Mouse (Mus musculus) neural tube, embryonic 13.5 days (tissue): Measurements from ENCODE around the gene Fcgr1. TPM values are rescaled to one million over a fixed set of nuclear protein-coding genes. Genes with fewer than 3 reads are reported as not detected.
A peak's percentile ranks its signal among the peaks of the same experiment; 100 is the strongest.
"Not testable (repeated sequence)": the region's sequence is repeated elsewhere in the genome, so short reads cannot be mapped to it uniquely, and the experiment has no call there.

Source experiments
- ATAC-seq: fragments of 200-750 bp; cut with Nextera tagmentation; 2 replicates; pipeline ENCODE4 v1.8.0; 2017; ENCODE audit warnings: low read depth, mild to moderate bottlenecking, moderate TSS enrichment, moderate library complexity
- H3K27ac ChIP-seq: fragments of 300-500 bp; sonication (generic); replicated peaks from 2 replicates; pipeline ENCODE4 v1.5.1; 2015; ENCODE audit warnings: moderate library complexity, mild to moderate bottlenecking, inconsistent platforms
- H3K27me3 ChIP-seq: fragments of 300-500 bp; sonication (generic); 2 replicates; pipeline ENCODE4 v1.6.1; 2015; ENCODE audit warnings: mild to moderate bottlenecking, inconsistent platforms
- H3K36me3 ChIP-seq: fragments of 300-500 bp; sonication (generic); 2 replicates; pipeline ENCODE4 v1.6.1; 2015; ENCODE audit warnings: mild to moderate bottlenecking, inconsistent platforms
- H3K4me1 ChIP-seq: fragments of 300-500 bp; sonication (generic); replicated peaks from 2 replicates; pipeline ENCODE4 v1.6.1; 2015; ENCODE audit warnings: inconsistent platforms
- H3K4me2 ChIP-seq: fragments of 300-500 bp; sonication (generic); 2 replicates; pipeline ENCODE4 v1.6.1; 2015; ENCODE audit warnings: inconsistent platforms, mild to moderate bottlenecking, moderate library complexity
- H3K4me3 ChIP-seq: fragments of 300-500 bp; sonication (generic); 2 replicates; pipeline ENCODE4 v1.5.1; 2015; ENCODE audit warnings: mild to moderate bottlenecking, inconsistent platforms
- H3K9ac ChIP-seq: fragments of 300-500 bp; sonication (generic); 2 replicates; pipeline ENCODE4 v1.6.1; 2015; ENCODE audit warnings: moderate library complexity, mild to moderate bottlenecking, inconsistent platforms
- H3K9me3 ChIP-seq: fragments of 300-500 bp; sonication (generic); 2 replicates; pipeline ENCODE4 v1.6.1; 2016; ENCODE audit warnings: inconsistent platforms
- WGBS: fragments of 180-500 bp; shearing (Covaris S2); methylation state at CpG from one replicate; pipeline ENCODE4 v1.1.7; 2015; 5-methylcytosine and 5-hydroxymethylcytosine counted together
- polyA plus RNA-seq: library from polyadenylated mRNA; unstranded; fragments of >200 nt; fragmentation: Nextera tagmentation; extraction: Ambion mirVana; gene quantifications from 2 replicates; pipeline ENCODE4 v1.2.1, GENCODE M21; 2015

Fcgr1 gene
- polyA plus RNA-seq, 1 experiment from 2014 or later = 1.9 TPM

GRCm38 (mm10) chr3:96290727-96291126 is 3.0 kb downstream of the Fcgr1 start:
- H3K27ac ChIP-seq, H3K9ac ChIP-seq, H3K4me1 ChIP-seq, H3K4me3 ChIP-seq, H3K9me3 ChIP-seq, H3K4me2 ChIP-seq, H3K27me3 ChIP-seq, H3K36me3 ChIP-seq, ATAC-seq: not testable (repeated sequence)
- 89% methylated on average over 3 of the region's 3 CpGs for WGBS

- Histone ChIP-seq H3K36me3 (no peaks in the 10 kb centered on the region), H3K9ac (no peak overlapping the region), H3K4me3 (no peak overlapping the region), H3K4me2 (no peak overlapping the region), H3K9me3 (no peaks in the 10 kb centered on the region), H3K27ac (no peak overlapping the region), H3K4me1 (0 out of 2 replicates have a peak, but pooled peaks cover 5% of the 10 kb centered on the region), H3K27me3 (peaks cover 21% of the 10 kb centered on the region)
- ATAC-seq = no peak
- 77% methylated on average over 3 of the region's 3 CpGs for WGBS
These were observed 4.6 kb downstream of the Fcgr1 start for GRCm38 (mm10) chr3:96289201-96289600.

GRCm38 (mm10) chr3:96287334-96287733 is 6.4 kb downstream of the Fcgr1 start:
- not testable (repeated sequence) for H3K36me3 ChIP-seq, H3K4me2 ChIP-seq, H3K4me3 ChIP-seq, H3K27ac ChIP-seq, H3K4me1 ChIP-seq, ATAC-seq, H3K9ac ChIP-seq, H3K9me3 ChIP-seq
- peaks cover 31% of the 10 kb centered on the region for H3K27me3 ChIP-seq
- WGBS = 89% methylated on average over 11 of the region's 11 CpGs

- Histone ChIP-seq H3K36me3 (no peaks in the 10 kb centered on the region), H3K4me1 (0 out of 2 replicates have a peak, but pooled peaks cover 5% of the 10 kb centered on the region), H3K27me3 (peaks cover 36% of the 10 kb centered on the region), H3K27ac (no peak overlapping the region), H3K9me3 (no peaks in the 10 kb centered on the region), H3K4me3 (no peak overlapping the region), H3K4me2 (no peak overlapping the region), H3K9ac (no peak overlapping the region)
- no peak for ATAC-seq
- WGBS = 27% methylated on average over 4 of the region's 4 CpGs
These were observed 9.3 kb downstream of the Fcgr1 start for GRCm38 (mm10) chr3:96284457-96284856.

GRCm38 (mm10) chr3:96280660-96281059 is 13.1 kb downstream of the Fcgr1 start:
- peaks cover 32% of the 10 kb centered on the region for H3K27me3 ChIP-seq
- H3K27ac ChIP-seq = no peak overlapping the region
- 57% methylated on average over 6 of the region's 6 CpGs for WGBS
- H3K4me3 ChIP-seq = no peak overlapping the region
- no peak for ATAC-seq
- H3K9ac ChIP-seq = no peak overlapping the region
- no peak overlapping the region for H3K4me2 ChIP-seq
- no peaks in the 10 kb centered on the region for H3K9me3 ChIP-seq
- H3K4me1 ChIP-seq = peaks cover 10% of the 10 kb centered on the region; the same call in 1 of the 2 replicates
- H3K36me3 ChIP-seq = no peaks in the 10 kb centered on the region

GRCm38 (mm10) chr3:96277800-96278624 is 15.8 kb downstream of the Fcgr1 start:
- H3K27ac ChIP-seq = peak overlapping the region; percentile 91
- H3K4me2 ChIP-seq = peak overlapping the region; percentile 76
- H3K27me3 ChIP-seq = peaks cover 9% of the 10 kb centered on the region
- peak; percentile 98 for ATAC-seq
- H3K4me3 ChIP-seq = peak overlapping the region; percentile 53
- WGBS = under 1% methylated on average over 49 of the region's 49 CpGs
- H3K9ac ChIP-seq = peak overlapping the region; percentile 72
- H3K9me3 ChIP-seq = no peaks in the 10 kb centered on the region
- peaks cover 10% of the 10 kb centered on the region; the same call in 1 of the 2 replicates for H3K4me1 ChIP-seq
- H3K36me3 ChIP-seq = no peaks in the 10 kb centered on the region

- Histone ChIP-seq H3K9ac (peak overlapping the region; percentile 72), H3K4me3 (peak overlapping the region; percentile 53), H3K9me3 (no peaks in the 10 kb centered on the region), H3K27ac (0 out of 2 replicates have a peak overlapping the region, but pooled peaks have one; percentile 91), H3K27me3 (peaks cover 6% of the 10 kb centered on the region; the same call in 1 of the 2 replicates), H3K36me3 (no peaks in the 10 kb centered on the region), H3K4me2 (peak overlapping the region; percentile 76), H3K4me1 (peaks cover 10% of the 10 kb centered on the region; the same call in 1 of the 2 replicates)
- peak; percentile 44; the same call in 1 of the 2 replicates for ATAC-seq
- 15% methylated on average over 8 of the region's 8 CpGs for WGBS
These were observed 16.4 kb downstream of the Fcgr1 start for GRCm38 (mm10) chr3:96277428-96277799.

GRCm38 (mm10) chr3:96273591-96274465 is 19.9 kb downstream of the Fcgr1 start:
- no peaks in the 10 kb centered on the region for H3K9me3 ChIP-seq
- H3K4me1 ChIP-seq = peaks cover 10% of the 10 kb centered on the region; the same call in 1 of the 2 replicates
- no peak overlapping the region for H3K4me2 ChIP-seq
- H3K36me3 ChIP-seq = no peaks in the 10 kb centered on the region
- no peak overlapping the region for H3K4me3 ChIP-seq
- ATAC-seq = no peak
- no peak overlapping the region for H3K27ac ChIP-seq
- H3K9ac ChIP-seq = no peak overlapping the region
- H3K27me3 ChIP-seq = no peaks in the 10 kb centered on the region
- 91% methylated on average over 17 of the region's 17 CpGs for WGBS

GRCm38 (mm10) chr3:96269511-96270474 is 24.0 kb downstream of the Fcgr1 start, which contains the start of gene Hist2h2bb:
Hist2h2bb (plus strand) TSS chr3:96269752.
- WGBS = under 1% methylated on average over 45 of the region's 45 CpGs
- Histone ChIP-seq H3K36me3 (no peaks in the 10 kb centered on the region), H3K9me3 (no peaks in the 10 kb centered on the region), H3K4me2 (peak within 1 kb of the TSS; percentile 89), H3K27me3 (no peaks in the 10 kb centered on the region), H3K4me3 (peak within 1 kb of the TSS; percentile 58), H3K9ac (peak within 1 kb of the TSS; percentile 79), H3K27ac (peak within 1 kb of the TSS; percentile 96), H3K4me1 (peaks cover 8% of the 10 kb centered on the region)
- ATAC-seq = peak; percentile 95

- Histone ChIP-seq H3K4me2 (peak overlapping the region; percentile 89), H3K27ac (peak overlapping the region; percentile 96), H3K4me1 (peaks cover 18% of the 10 kb centered on the region), H3K4me3 (peak overlapping the region; percentile 58), H3K9ac (peak overlapping the region; percentile 71)
- H3K27me3 ChIP-seq, H3K9me3 ChIP-seq, H3K36me3 ChIP-seq: not testable (repeated sequence)
- peak; percentile 44 for ATAC-seq
- whole genome bisulfite sequencing = 0% methylated on average over 18 of the region's 44 CpGs
These were observed 24.9 kb downstream of the Fcgr1 start for GRCm38 (mm10) chr3:96268776-96269378.
